Mouse (Mus musculus) liver, adult 2 months (tissue): ENCODE measurements around the gene Als2.

Experiments used
- CTCF ChIP-seq: fragments of 200-500 bp; IDR thresholded peaks from 2 replicates; pipeline ENCODE4 v1.5.1; 2011; ENCODE audit warnings: low read depth, low read length, control low read depth
- POLR2A ChIP-seq: fragments of 200-500 bp; IDR thresholded peaks from 2 replicates; pipeline ENCODE4 v1.6.1; 2011; ENCODE audit warnings: low read length, control low read depth; ENCODE audit not compliant: insufficient read depth; ENCODE audit errors: extremely low read depth

DNA sequence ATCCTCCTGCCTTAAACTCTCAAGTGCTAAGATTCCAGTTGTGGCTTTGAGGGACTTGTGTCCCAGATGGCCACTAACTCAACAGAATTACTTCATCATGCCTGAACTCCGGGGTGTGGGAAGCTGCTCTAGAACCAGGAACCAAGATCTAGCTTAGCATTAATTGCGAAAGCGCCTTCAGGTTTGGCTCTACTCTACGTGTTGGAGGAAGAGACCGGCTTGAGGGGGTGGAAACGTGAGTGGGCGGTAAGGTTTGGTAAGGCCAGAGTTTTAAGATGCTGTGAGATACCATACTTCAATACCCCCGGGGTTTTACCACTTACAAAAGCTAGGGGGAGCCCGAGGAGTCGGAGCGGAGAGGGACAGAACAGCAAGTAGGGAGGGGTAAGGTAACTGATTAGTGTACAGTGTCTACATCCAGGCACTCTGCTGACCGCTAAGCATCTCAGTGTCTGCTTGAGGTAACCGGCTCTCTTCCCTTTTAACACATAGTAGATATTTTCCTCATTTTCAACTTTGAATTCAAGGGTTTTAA lies 49.4 kb upstream of the Als2 start:
- TF ChIP-seq CTCF (peak; percentile 57), POLR2A (no peak)
